Mouse (Mus musculus) small intestine, adult 2 months (tissue): ENCODE measurements around the gene Isg20l2. TPM values are rescaled to one million over a fixed set of nuclear protein-coding genes. Genes with fewer than 3 reads are reported as not detected.
"Not testable (repeated sequence)": the region's sequence is repeated elsewhere in the genome, so short reads cannot be mapped to it uniquely, and the experiment has no call there.

Source experiments
- H3K27ac ChIP-seq: fragments of 200-500 bp; 2 replicates; pipeline ENCODE4 v1.5.1; 2012; ENCODE audit warnings: low read depth, low read length, control low read depth, inconsistent platforms; ENCODE audit not compliant: insufficient read depth
- H3K27me3 ChIP-seq: fragments of 200-500 bp; 2 replicates; pipeline ENCODE4 v1.6.1; 2012; ENCODE audit warnings: mild to moderate bottlenecking, moderate library complexity, low read length, inconsistent platforms; ENCODE audit not compliant: control insufficient read depth, insufficient read depth
- H3K36me3 ChIP-seq: fragments of 200-500 bp; 2 replicates; pipeline ENCODE4 v1.6.1; 2012; ENCODE audit warnings: mild to moderate bottlenecking, low read length, control low read depth, inconsistent platforms; ENCODE audit not compliant: control insufficient read depth, insufficient read depth
- H3K4me1 ChIP-seq: fragments of 200-500 bp; 2 replicates; pipeline ENCODE4 v1.6.1; 2012; ENCODE audit warnings: low read length, inconsistent platforms, mixed read lengths; ENCODE audit not compliant: control insufficient read depth, insufficient read depth, insufficient read length
- H3K4me3 ChIP-seq: fragments of 200-500 bp; 2 replicates; pipeline ENCODE4 v1.5.1; 2012; ENCODE audit warnings: low read depth, mild to moderate bottlenecking, control low read depth, inconsistent platforms, low read length, moderate library complexity
- CTCF ChIP-seq: fragments of 200-500 bp; IDR thresholded peaks from 2 replicates; pipeline ENCODE4 v1.5.1; 2012; ENCODE audit warnings: low read depth, mild to moderate bottlenecking, control low read depth, inconsistent platforms, low read length, moderate library complexity, mixed read lengths; ENCODE audit not compliant: insufficient replicate concordance, insufficient read length; ENCODE audit errors: extremely low read depth
- POLR2A ChIP-seq: fragments of 200-500 bp; IDR thresholded peaks from 2 replicates; pipeline ENCODE4 v1.6.1; 2012; ENCODE audit warnings: low read depth, mild to moderate bottlenecking, control low read depth, inconsistent platforms, low read length, moderate library complexity
- WGBS: fragments of 180-500 bp; shearing (Covaris S2); methylation state at CpG from one replicate; pipeline ENCODE4 v1.1.7; 2018; 5-methylcytosine and 5-hydroxymethylcytosine counted together
- polyA plus RNA-seq: library from polyadenylated mRNA; depleted of rRNA; stranded (reverse); fragments of >200 nt; gene quantifications from 2 replicates; pipeline ENCODE4 v1.2.3, GENCODE M21; 2012

The Isg20l2 gene
- polyA plus RNA-seq, 1 experiment: 7.0 TPM

- Histone ChIP-seq H3K4me1 (no peaks in the 10 kb centered on the region), H3K36me3 (no peaks in the 10 kb centered on the region), H3K4me3 (no peak overlapping the region), H3K27me3 (no peaks in the 10 kb centered on the region), H3K27ac (no peak overlapping the region)
- WGBS: 70% methylated on average over 3 of the region's 3 CpGs
- no peak for TF ChIP-seq CTCF
- no peak for TF ChIP-seq POLR2A
Measured at GRCm38 (mm10) chr3:87891481-87891880, 38.6 kb upstream of the Isg20l2 start.

GRCm38 (mm10) chr3:87893367-87893905 lies 36.7 kb upstream of the Isg20l2 start:
- TF ChIP-seq CTCF (no peak), POLR2A (no peak)
- no peak overlapping the region for H3K27ac ChIP-seq
- H3K4me1 ChIP-seq: no peaks in the 10 kb centered on the region
- WGBS: 76% methylated on average over 3 of the region's 3 CpGs
- H3K4me3 ChIP-seq: no peak overlapping the region
- no peaks in the 10 kb centered on the region for H3K36me3 ChIP-seq
- H3K27me3 ChIP-seq: no peaks in the 10 kb centered on the region

- H3K27me3 ChIP-seq: no peaks in the 10 kb centered on the region
- no peak overlapping the region for H3K4me3 ChIP-seq
- H3K36me3 ChIP-seq: no peaks in the 10 kb centered on the region
- H3K27ac ChIP-seq: no peak overlapping the region
- no peaks in the 10 kb centered on the region for H3K4me1 ChIP-seq
- 52% methylated on average over 3 of the region's 3 CpGs for WGBS
- no peak for TF ChIP-seq CTCF
- TF ChIP-seq POLR2A: no peak
Measured at GRCm38 (mm10) chr3:87899266-87899665, 30.8 kb upstream of the Isg20l2 start.

GRCm38 (mm10) chr3:87899776-87900175 lies 30.3 kb upstream of the Isg20l2 start:
- H3K27me3 ChIP-seq: no peaks in the 10 kb centered on the region
- H3K4me3 ChIP-seq: no peak overlapping the region
- H3K27ac ChIP-seq: no peak overlapping the region
- H3K4me1 ChIP-seq: no peaks in the 10 kb centered on the region
- TF ChIP-seq POLR2A (no peak), CTCF (no peak)
- H3K36me3 ChIP-seq: no peaks in the 10 kb centered on the region
- WGBS: 82% methylated on average over 3 of the region's 3 CpGs

GRCm38 (mm10) chr3:87901036-87901624 lies 29.0 kb upstream of the Isg20l2 start:
- WGBS: 21% methylated on average over 1 of the region's 1 CpGs
- no peaks in the 10 kb centered on the region for H3K36me3 ChIP-seq
- H3K4me3 ChIP-seq: no peak overlapping the region
- no peaks in the 10 kb centered on the region for H3K4me1 ChIP-seq
- TF ChIP-seq CTCF (no peak), POLR2A (no peak)
- no peak overlapping the region for H3K27ac ChIP-seq
- no peaks in the 10 kb centered on the region for H3K27me3 ChIP-seq

GRCm38 (mm10) chr3:87901959-87902358 lies 28.2 kb upstream of the Isg20l2 start:
- not testable (repeated sequence) for H3K4me3 ChIP-seq, H3K27me3 ChIP-seq, H3K4me1 ChIP-seq, H3K27ac ChIP-seq, H3K36me3 ChIP-seq
- 83% methylated on average over 6 of the region's 6 CpGs for WGBS

- Histone ChIP-seq H3K27ac (no peak overlapping the region), H3K4me3 (no peak overlapping the region), H3K36me3 (no peaks in the 10 kb centered on the region), H3K27me3 (no peaks in the 10 kb centered on the region), H3K4me1 (peaks cover 9% of the 10 kb centered on the region)
- WGBS: 81% methylated on average over 5 of the region's 5 CpGs
- TF ChIP-seq POLR2A (no peak), CTCF (no peak)
Measured at GRCm38 (mm10) chr3:87903821-87904220, 26.3 kb upstream of the Isg20l2 start.
